Mouse (Mus musculus): ENCODE data around the gene Olfr1457. TPM values are rescaled to one million over a fixed set of nuclear protein-coding genes. Genes with fewer than 3 reads are reported as not detected.

Gene Olfr1457
- not detected in 2 replicates for polyA plus RNA-seq (2015; fragmentation: Nextera tagmentation; extraction: Ambion mirVana)

- 66% methylated on average over 2 of the region's 2 CpGs for WGBS
- Histone ChIP-seq H3K9ac (ENCODE audit: low read length) (no peak within 1 kb of the TSS), H3K4me3 (replicated peaks; ENCODE audit: low read length) (no peak within 1 kb of the TSS), H3K4me1 (ENCODE audit: control insufficient read depth, insufficient read depth, low read length) (no peaks in the 10 kb centered on the region), H3K4me2 (ENCODE audit: low read depth, low read length) (no peak within 1 kb of the TSS), H3K36me3 (ENCODE audit: control insufficient read depth, insufficient read depth, low read length) (no peaks in the 10 kb centered on the region), H3K27me3 (ENCODE audit: control insufficient read depth, insufficient read depth, low read length) (no peaks in the 10 kb centered on the region), H3K9me3 (replicated peaks; ENCODE audit: control insufficient read depth, low read length) (no peaks in the 10 kb centered on the region), H3K27ac (ENCODE audit: low read length) (no peak within 1 kb of the TSS)
- no peak for ATAC-seq (ENCODE audit: insufficient read depth, low FRiP score)
Measured at GRCm38 (mm10) chr19:13097791-13098190, at the start of gene Olfr1457. TSS of gene Olfr1457 (minus strand) at chr19:13097891.

DNA sequence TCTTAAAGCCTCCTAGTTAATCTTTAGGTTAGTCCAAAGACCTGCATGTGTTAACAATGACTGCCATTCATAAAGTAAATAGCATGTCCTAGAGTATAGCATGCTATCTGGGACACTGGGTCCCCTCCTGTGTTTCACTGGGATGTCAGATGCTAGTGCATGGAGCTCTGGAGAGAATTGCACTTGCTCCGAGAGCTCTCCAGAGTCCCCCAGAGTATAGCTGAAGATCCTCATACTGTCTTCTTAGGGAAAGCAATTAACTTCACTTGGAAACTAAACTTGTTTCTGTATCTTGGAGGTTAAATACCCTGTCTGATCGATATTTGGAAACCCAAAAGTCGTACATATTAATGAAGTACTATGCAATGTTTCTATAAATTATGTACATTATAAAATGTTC lies 9.0 kb upstream of the Olfr1457 start, which contains the start of gene Olfr1458:
TSS of gene Olfr1458 (minus strand) at position 101 of the 400 bp plus-strand sequence.
- no peaks in the 10 kb centered on the region for H3K4me1 ChIP-seq (ENCODE audit: control insufficient read depth, insufficient read depth, low read length)
- no peaks in the 10 kb centered on the region for H3K36me3 ChIP-seq (ENCODE audit: control insufficient read depth, insufficient read depth, low read length)
- no peaks in the 10 kb centered on the region for H3K27me3 ChIP-seq (ENCODE audit: control insufficient read depth, insufficient read depth, low read length)
- ATAC-seq (ENCODE audit: insufficient read depth, low FRiP score), result no peak
- 80% methylated on average over 3 of the region's 3 CpGs for WGBS
- no peak within 1 kb of the TSS for H3K4me2 ChIP-seq (ENCODE audit: low read depth, low read length)
- no peak within 1 kb of the TSS for H3K9ac ChIP-seq (ENCODE audit: low read length)
- no peaks in the 10 kb centered on the region for H3K9me3 ChIP-seq (replicated peaks; ENCODE audit: control insufficient read depth, low read length)
- H3K27ac ChIP-seq (ENCODE audit: low read length), result no peak within 1 kb of the TSS
- no peak within 1 kb of the TSS for H3K4me3 ChIP-seq (replicated peaks; ENCODE audit: low read length)

- H3K36me3 ChIP-seq (ENCODE audit: control insufficient read depth, insufficient read depth, low read length), result no peaks in the 10 kb centered on the region
- 83% methylated on average over 1 of the region's 1 CpGs for WGBS
- no peaks in the 10 kb centered on the region for H3K9me3 ChIP-seq (replicated peaks; ENCODE audit: control insufficient read depth, low read length)
- H3K9ac ChIP-seq (ENCODE audit: low read length), result no peak overlapping the region
- H3K27me3 ChIP-seq (ENCODE audit: control insufficient read depth, insufficient read depth, low read length), result no peaks in the 10 kb centered on the region
- H3K4me3 ChIP-seq (replicated peaks; ENCODE audit: low read length), result no peak overlapping the region
- no peak overlapping the region for H3K4me2 ChIP-seq (ENCODE audit: low read depth, low read length)
- H3K27ac ChIP-seq (ENCODE audit: low read length), result no peak overlapping the region
- no peak for ATAC-seq (ENCODE audit: insufficient read depth, low FRiP score)
- H3K4me1 ChIP-seq (ENCODE audit: control insufficient read depth, insufficient read depth, low read length), result no peaks in the 10 kb centered on the region
Measured at GRCm38 (mm10) chr19:13093908-13094307, 3.8 kb downstream of the Olfr1457 start.

GRCm38 (mm10) chr19:13060310-13060709 lies 37.4 kb downstream of the Olfr1457 start, which contains the start of gene Olfr1454:
TSS of gene Olfr1454 (plus strand) at chr19:13060610.
- Histone ChIP-seq H3K36me3 (ENCODE audit: control insufficient read depth, insufficient read depth, low read length) (no peaks in the 10 kb centered on the region), H3K4me3 (replicated peaks; ENCODE audit: low read length) (no peak within 1 kb of the TSS), H3K27ac (ENCODE audit: low read length) (no peak within 1 kb of the TSS), H3K9me3 (replicated peaks; ENCODE audit: control insufficient read depth, low read length) (no peaks in the 10 kb centered on the region), H3K9ac (ENCODE audit: low read length) (no peak within 1 kb of the TSS), H3K4me2 (ENCODE audit: low read depth, low read length) (no peak within 1 kb of the TSS), H3K27me3 (ENCODE audit: control insufficient read depth, insufficient read depth, low read length) (no peaks in the 10 kb centered on the region), H3K4me1 (ENCODE audit: control insufficient read depth, insufficient read depth, low read length) (no peaks in the 10 kb centered on the region)
- no peak for ATAC-seq (ENCODE audit: insufficient read depth, low FRiP score)
- WGBS, result 65% methylated on average over 2 of the region's 2 CpGs

Other genes starting within 250 kb of the Olfr1457 start
- not detected in 2 replicates for gene Olfr1444, start 240.6 kb downstream of the Olfr1457 start, polyA plus RNA-seq (2015; fragmentation: Nextera tagmentation; extraction: Ambion mirVana)
- not detected in 2 replicates for gene Olfr1445, start 214.0 kb downstream of the Olfr1457 start, polyA plus RNA-seq (2015; fragmentation: Nextera tagmentation; extraction: Ambion mirVana)
- not detected in 2 replicates for gene Olfr1446, start 204.4 kb downstream of the Olfr1457 start, polyA plus RNA-seq (2015; fragmentation: Nextera tagmentation; extraction: Ambion mirVana)
- not detected in 2 replicates for gene Olfr1447, start 194.1 kb downstream of the Olfr1457 start, polyA plus RNA-seq (2015; fragmentation: Nextera tagmentation; extraction: Ambion mirVana)
- not detected in 2 replicates for gene Olfr1448, start 173.5 kb downstream of the Olfr1457 start, polyA plus RNA-seq (2015; fragmentation: Nextera tagmentation; extraction: Ambion mirVana)
- gene Olfr1449, start 167.1 kb downstream of the Olfr1457 start, polyA plus RNA-seq (2015; fragmentation: Nextera tagmentation; extraction: Ambion mirVana), result not detected in 2 replicates
- gene Olfr1450, start 147.6 kb downstream of the Olfr1457 start, polyA plus RNA-seq (2015; fragmentation: Nextera tagmentation; extraction: Ambion mirVana), result not detected in 2 replicates
- not detected in 2 replicates for gene Olfr1451, start 102.9 kb downstream of the Olfr1457 start, polyA plus RNA-seq (2015; fragmentation: Nextera tagmentation; extraction: Ambion mirVana)
- not detected in 2 replicates for gene Olfr1453, start 69.6 kb downstream of the Olfr1457 start, polyA plus RNA-seq (2015; fragmentation: Nextera tagmentation; extraction: Ambion mirVana)
- not detected in 2 replicates for gene Olfr1454, start 37.3 kb downstream of the Olfr1457 start, polyA plus RNA-seq (2015; fragmentation: Nextera tagmentation; extraction: Ambion mirVana)
- not detected in 2 replicates for gene Olfr1458, start 8.9 kb upstream of the Olfr1457 start, polyA plus RNA-seq (2015; fragmentation: Nextera tagmentation; extraction: Ambion mirVana)
- gene Olfr1459, start 51.7 kb upstream of the Olfr1457 start, polyA plus RNA-seq (2015; fragmentation: Nextera tagmentation; extraction: Ambion mirVana), result not detected in 2 replicates
- gene Olfr1461, start 65.1 kb upstream of the Olfr1457 start, polyA plus RNA-seq (2015; fragmentation: Nextera tagmentation; extraction: Ambion mirVana), result not detected in 2 replicates
- gene Olfr1462, start 87.8 kb upstream of the Olfr1457 start, polyA plus RNA-seq (2015; fragmentation: Nextera tagmentation; extraction: Ambion mirVana), result not detected in 2 replicates
- not detected in 2 replicates for gene Olfr1463, start 133.4 kb upstream of the Olfr1457 start, polyA plus RNA-seq (2015; fragmentation: Nextera tagmentation; extraction: Ambion mirVana)
- gene Olfr1465, start 217.7 kb upstream of the Olfr1457 start, polyA plus RNA-seq (2015; fragmentation: Nextera tagmentation; extraction: Ambion mirVana), result not detected in 2 replicates
- gene Olfr1466, start 241.0 kb upstream of the Olfr1457 start, polyA plus RNA-seq (2015; fragmentation: Nextera tagmentation; extraction: Ambion mirVana), result not detected in 2 replicates

All from stomach, embryonic 16.5 days (tissue).